Mouse (Mus musculus): ENCODE data around the gene Map3k9. TPM values are rescaled to one million over a fixed set of nuclear protein-coding genes. Genes with fewer than 3 reads are reported as not detected.

The Map3k9 gene
- polyA plus RNA-seq, 1 experiment, result 0.29 TPM

- H3K27me3 ChIP-seq (ENCODE audit: control insufficient read depth, insufficient read depth, insufficient read length), result no peaks in the 10 kb centered on the region
- H3K4me3 ChIP-seq (ENCODE audit: insufficient read depth, poor library complexity, severe bottlenecking), result no peak overlapping the region
- H3K79me3 ChIP-seq (ENCODE audit: low read depth), result no peaks in the 10 kb centered on the region
- H3K36me3 ChIP-seq (ENCODE audit: control insufficient read depth, insufficient read depth), result no peaks in the 10 kb centered on the region
- TF ChIP-seq CEBPB (IDR thresholded peaks at IDR 0.05; ENCODE audit: low read depth) (no peak), MYOD1 (IDR thresholded peaks at IDR 0.05; ENCODE audit: control insufficient read depth, insufficient read length, low read depth) (no peak), MYOG (IDR thresholded peaks at IDR 0.05; ENCODE audit: control insufficient read depth, extremely low read depth, insufficient read length) (no peak), MAX (IDR thresholded peaks at IDR 0.05) (no peak), USF1 (IDR thresholded peaks at IDR 0.05; ENCODE audit: low read depth) (no peak), FOSL1 (IDR thresholded peaks at IDR 0.05; ENCODE audit: insufficient read depth, low read length, poor library complexity, severe bottlenecking) (no peak), CTCF (IDR thresholded peaks at IDR 0.05; ENCODE audit: control insufficient read depth, insufficient read depth, insufficient read length) (no peak)
- H3ac ChIP-seq (ENCODE audit: control insufficient read depth, insufficient read length, low read depth), result no peak overlapping the region
- no peaks in the 10 kb centered on the region for H3K79me2 ChIP-seq (ENCODE audit: control insufficient read depth, insufficient read depth)
Measured at GRCm38 (mm10) chr12:81691177-81691730, 89.7 kb downstream of the Map3k9 start.

GRCm38 (mm10) chr12:81690751-81691150, 90.2 kb downstream of the Map3k9 start:
- Histone ChIP-seq H3K36me3 (ENCODE audit: control insufficient read depth, insufficient read depth) (no peaks in the 10 kb centered on the region), H3K27me3 (ENCODE audit: control insufficient read depth, insufficient read depth, insufficient read length) (no peaks in the 10 kb centered on the region), H3K79me3 (ENCODE audit: low read depth) (no peaks in the 10 kb centered on the region), H3K4me3 (ENCODE audit: insufficient read depth, poor library complexity, severe bottlenecking) (no peak overlapping the region), H3ac (ENCODE audit: control insufficient read depth, insufficient read length, low read depth) (no peak overlapping the region), H3K79me2 (ENCODE audit: control insufficient read depth, insufficient read depth) (no peaks in the 10 kb centered on the region)
- TF ChIP-seq CTCF (IDR thresholded peaks at IDR 0.05; ENCODE audit: control insufficient read depth, insufficient read depth, insufficient read length), result no peak
- no peak for TF ChIP-seq MAX (IDR thresholded peaks at IDR 0.05)
- TF ChIP-seq MYOG (IDR thresholded peaks at IDR 0.05; ENCODE audit: control insufficient read depth, extremely low read depth, insufficient read length), result no peak
- no peak for TF ChIP-seq CEBPB (IDR thresholded peaks at IDR 0.05; ENCODE audit: low read depth)
- no peak for TF ChIP-seq FOSL1 (IDR thresholded peaks at IDR 0.05; ENCODE audit: insufficient read depth, low read length, poor library complexity, severe bottlenecking)
- TF ChIP-seq USF1 (IDR thresholded peaks at IDR 0.05; ENCODE audit: low read depth), result no peak
- TF ChIP-seq MYOD1 (IDR thresholded peaks at IDR 0.05; ENCODE audit: control insufficient read depth, insufficient read length, low read depth), result no peak

- H3K36me3 ChIP-seq (ENCODE audit: control insufficient read depth, insufficient read depth), result no peaks in the 10 kb centered on the region
- TF ChIP-seq CTCF (IDR thresholded peaks at IDR 0.05; ENCODE audit: control insufficient read depth, insufficient read depth, insufficient read length) (no peak), USF1 (IDR thresholded peaks at IDR 0.05; ENCODE audit: low read depth) (no peak), MYOG (IDR thresholded peaks at IDR 0.05; ENCODE audit: control insufficient read depth, extremely low read depth, insufficient read length) (no peak), MYOD1 (IDR thresholded peaks at IDR 0.05; ENCODE audit: control insufficient read depth, insufficient read length, low read depth) (no peak), FOSL1 (IDR thresholded peaks at IDR 0.05; ENCODE audit: insufficient read depth, low read length, poor library complexity, severe bottlenecking) (no peak), MAX (IDR thresholded peaks at IDR 0.05) (no peak), CEBPB (IDR thresholded peaks at IDR 0.05; ENCODE audit: low read depth) (no peak)
- no peaks in the 10 kb centered on the region for H3K27me3 ChIP-seq (ENCODE audit: control insufficient read depth, insufficient read depth, insufficient read length)
- H3K79me2 ChIP-seq (ENCODE audit: control insufficient read depth, insufficient read depth), result no peaks in the 10 kb centered on the region
- H3K4me3 ChIP-seq (ENCODE audit: insufficient read depth, poor library complexity, severe bottlenecking), result no peak overlapping the region
- H3ac ChIP-seq (ENCODE audit: control insufficient read depth, insufficient read length, low read depth), result no peak overlapping the region
- H3K79me3 ChIP-seq (ENCODE audit: low read depth), result no peaks in the 10 kb centered on the region
Measured at GRCm38 (mm10) chr12:81690111-81690510, 90.9 kb downstream of the Map3k9 start.

- H3K27me3 ChIP-seq (ENCODE audit: control insufficient read depth, insufficient read depth, insufficient read length), result no peaks in the 10 kb centered on the region
- TF ChIP-seq CEBPB (IDR thresholded peaks at IDR 0.05; ENCODE audit: low read depth) (no peak), CTCF (IDR thresholded peaks at IDR 0.05; ENCODE audit: control insufficient read depth, insufficient read depth, insufficient read length) (no peak), USF1 (IDR thresholded peaks at IDR 0.05; ENCODE audit: low read depth) (no peak), MAX (IDR thresholded peaks at IDR 0.05) (no peak), MYOG (IDR thresholded peaks at IDR 0.05; ENCODE audit: control insufficient read depth, extremely low read depth, insufficient read length) (no peak), FOSL1 (IDR thresholded peaks at IDR 0.05; ENCODE audit: insufficient read depth, low read length, poor library complexity, severe bottlenecking) (no peak)
- no peaks in the 10 kb centered on the region for H3K36me3 ChIP-seq (ENCODE audit: control insufficient read depth, insufficient read depth)
- no peaks in the 10 kb centered on the region for H3K79me2 ChIP-seq (ENCODE audit: control insufficient read depth, insufficient read depth)
- no peak overlapping the region for H3K4me3 ChIP-seq (ENCODE audit: insufficient read depth, poor library complexity, severe bottlenecking)
- H3ac ChIP-seq (ENCODE audit: control insufficient read depth, insufficient read length, low read depth), result no peak overlapping the region
- no peaks in the 10 kb centered on the region for H3K79me3 ChIP-seq (ENCODE audit: low read depth)
Measured at GRCm38 (mm10) chr12:81689505-81690056, 91.4 kb downstream of the Map3k9 start.

- Histone ChIP-seq H3K36me3 (ENCODE audit: control insufficient read depth, insufficient read depth) (no peaks in the 10 kb centered on the region), H3K79me2 (ENCODE audit: control insufficient read depth, insufficient read depth) (no peaks in the 10 kb centered on the region), H3K27me3 (ENCODE audit: control insufficient read depth, insufficient read depth, insufficient read length) (no peaks in the 10 kb centered on the region), H3K79me3 (ENCODE audit: low read depth) (no peaks in the 10 kb centered on the region), H3ac (ENCODE audit: control insufficient read depth, insufficient read length, low read depth) (no peak overlapping the region), H3K4me3 (ENCODE audit: insufficient read depth, poor library complexity, severe bottlenecking) (no peak overlapping the region)
- TF ChIP-seq FOSL1 (IDR thresholded peaks at IDR 0.05; ENCODE audit: insufficient read depth, low read length, poor library complexity, severe bottlenecking), result no peak
- no peak for TF ChIP-seq USF1 (IDR thresholded peaks at IDR 0.05; ENCODE audit: low read depth)
- no peak for TF ChIP-seq MAX (IDR thresholded peaks at IDR 0.05)
- no peak for TF ChIP-seq MYOD1 (IDR thresholded peaks at IDR 0.05; ENCODE audit: control insufficient read depth, insufficient read length, low read depth)
- TF ChIP-seq CEBPB (IDR thresholded peaks at IDR 0.05; ENCODE audit: low read depth), result no peak
- no peak for TF ChIP-seq MYOG (IDR thresholded peaks at IDR 0.05; ENCODE audit: control insufficient read depth, extremely low read depth, insufficient read length)
- TF ChIP-seq CTCF (IDR thresholded peaks at IDR 0.05; ENCODE audit: control insufficient read depth, insufficient read depth, insufficient read length), result no peak
Measured at GRCm38 (mm10) chr12:81688537-81688936, 92.4 kb downstream of the Map3k9 start.
